Mouse (Mus musculus) macrophage (primary cell): Measurements from ENCODE around the gene 6330409D20Rik. TPM values are rescaled to one million over a fixed set of nuclear protein-coding genes. Genes with fewer than 3 reads are reported as not detected.

ENCODE experiments used
- H3K27ac ChIP-seq: fragments of 350-480 bp; formaldehyde crosslinking; 2 replicates; pipeline ENCODE4 v1.9.0; 2021
- H3K36me3 ChIP-seq: fragments of 350-480 bp; formaldehyde crosslinking; 2 replicates; pipeline ENCODE4 v1.9.0; 2021; ENCODE audit errors: inconsistent target
- H3K4me3 ChIP-seq: fragments of 350-480 bp; formaldehyde crosslinking; 2 replicates; pipeline ENCODE4 v1.9.0; 2021; ENCODE audit errors: inconsistent target
- H3K79me2 ChIP-seq: fragments of 350-480 bp; formaldehyde crosslinking; 2 replicates; pipeline ENCODE4 v1.9.0; 2021; ENCODE audit errors: inconsistent target
- WGBS: methylation state at CpG from one replicate; pipeline ENCODE4 v1.1.7; 2026; ENCODE audit warnings: inconsistent platforms; ENCODE audit not compliant: missing documents; 5-methylcytosine and 5-hydroxymethylcytosine counted together
- polyA plus RNA-seq: library from polyadenylated mRNA; stranded (reverse); fragments of 250-400 nt; gene quantifications from 3 replicates; pipeline ENCODE4 v1.2.4, GENCODE M21; 2018; ENCODE audit warnings: inconsistent platforms
- total RNA-seq, 78 experiments: library from RNA; depleted of rRNA; stranded (reverse); fragments of 250-400 nt; gene quantifications; 1 replicate in 9 of 78; 2 replicates in 24 of 78; 3 replicates in 43 of 78; 4 replicates in 2 of 78; pipeline ENCODE4 v1.2.4; 2018; ENCODE audit warnings: inconsistent platforms in 56 of 78

6330409D20Rik gene
- not detected for total RNA-seq (2018; cell fraction: chromatin; rRNA removed)
- total RNA-seq (2018; cell fraction: cytosol; rRNA removed): not detected
- not detected for total RNA-seq (2018; cell fraction: nucleus; rRNA removed)
- not detected in 3 replicates for polyA plus RNA-seq

DNA sequence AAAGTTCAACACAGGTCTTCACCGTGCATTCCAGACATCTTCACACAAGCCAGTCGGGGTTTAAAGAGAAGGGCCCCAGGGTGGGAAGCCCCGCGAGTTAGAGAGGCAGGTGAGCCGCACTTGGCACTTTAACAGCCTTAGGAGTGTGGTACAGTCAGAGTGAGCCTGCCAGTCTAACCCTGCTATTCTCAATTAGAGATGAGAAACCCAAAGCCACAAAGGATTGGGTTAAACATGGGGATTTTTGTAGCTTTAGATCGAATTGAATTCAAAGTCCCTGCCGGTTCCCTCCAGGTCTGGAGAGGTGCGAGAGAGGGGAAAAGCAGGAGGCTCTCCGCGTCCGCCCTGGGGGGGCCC, at the start of gene 6330409D20Rik:
Gene 6330409D20Rik (minus strand): TSS at position 101 of the 357 bp plus-strand sequence.
- WGBS: 91% methylated on average over 8 of the region's 11 CpGs
- no peak within 1 kb of the TSS for H3K27ac ChIP-seq
- peaks cover 21% of the 10 kb centered on the region; the same call in 1 of the 2 replicates for H3K79me2 ChIP-seq
- H3K36me3 ChIP-seq: peaks cover 8% of the 10 kb centered on the region; the same call in 1 of the 2 replicates
- no peak within 1 kb of the TSS for H3K4me3 ChIP-seq

- H3K36me3 ChIP-seq: no peaks in the 10 kb centered on the region; the same call in 1 of the 2 replicates
- H3K27ac ChIP-seq: no peak overlapping the region
- 89% methylated on average over 2 of the region's 2 CpGs for WGBS
- no peaks in the 10 kb centered on the region for H3K79me2 ChIP-seq
- no peak overlapping the region for H3K4me3 ChIP-seq
Measured at GRCm38 (mm10) chr2:32788581-32788980, 47.8 kb upstream of the 6330409D20Rik start.

- Histone ChIP-seq H3K4me3 (no peak overlapping the region), H3K27ac (no peak overlapping the region), H3K36me3 (no peaks in the 10 kb centered on the region), H3K79me2 (no peaks in the 10 kb centered on the region)
- 50% methylated on average over 4 of the region's 6 CpGs for WGBS
Measured at GRCm38 (mm10) chr2:32787176-32787575, 46.4 kb upstream of the 6330409D20Rik start.

- Histone ChIP-seq H3K4me3 (no peak within 1 kb of the TSS), H3K36me3 (no peaks in the 10 kb centered on the region), H3K79me2 (no peaks in the 10 kb centered on the region), H3K27ac (no peak within 1 kb of the TSS)
- WGBS: 86% methylated on average over 4 of the region's 4 CpGs
Measured at GRCm38 (mm10) chr2:32784048-32784681, 43.3 kb upstream of the 6330409D20Rik start, which contains the start of gene Cfap157. Gene Cfap157, minus strand, starts transcription at chr2:32784428.

DNA sequence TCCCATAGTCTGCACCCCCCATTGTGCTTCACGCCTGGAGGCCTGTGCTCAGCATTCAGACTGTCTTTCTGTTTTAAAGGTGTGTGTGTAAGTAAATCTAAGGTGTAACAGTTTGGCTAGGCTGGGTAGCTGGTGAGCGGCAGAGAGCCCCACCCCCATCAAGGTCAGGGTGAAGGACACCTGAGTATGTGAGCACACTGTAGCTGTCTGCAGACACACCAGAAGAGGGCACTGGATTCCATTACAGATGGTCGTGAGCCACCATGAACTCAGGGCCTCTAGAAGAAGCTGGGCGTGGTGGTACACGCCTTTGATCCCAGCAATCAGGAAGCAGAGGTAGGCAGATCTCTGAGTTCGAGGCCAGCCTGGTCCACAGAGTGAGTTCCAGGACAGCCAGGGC, 40.9 kb upstream of the 6330409D20Rik start:
- H3K36me3 ChIP-seq: no peaks in the 10 kb centered on the region
- 87% methylated on average over 4 of the region's 6 CpGs for WGBS
- H3K79me2 ChIP-seq: no peaks in the 10 kb centered on the region
- H3K27ac ChIP-seq: no peak overlapping the region
- no peak overlapping the region for H3K4me3 ChIP-seq

GRCm38 (mm10) chr2:32779714-32780113, 38.9 kb upstream of the 6330409D20Rik start:
- no peak overlapping the region for H3K27ac ChIP-seq
- no peaks in the 10 kb centered on the region for H3K79me2 ChIP-seq
- H3K36me3 ChIP-seq: no peaks in the 10 kb centered on the region
- no peak overlapping the region for H3K4me3 ChIP-seq
- WGBS: 95% methylated on average over 6 of the region's 6 CpGs

DNA sequence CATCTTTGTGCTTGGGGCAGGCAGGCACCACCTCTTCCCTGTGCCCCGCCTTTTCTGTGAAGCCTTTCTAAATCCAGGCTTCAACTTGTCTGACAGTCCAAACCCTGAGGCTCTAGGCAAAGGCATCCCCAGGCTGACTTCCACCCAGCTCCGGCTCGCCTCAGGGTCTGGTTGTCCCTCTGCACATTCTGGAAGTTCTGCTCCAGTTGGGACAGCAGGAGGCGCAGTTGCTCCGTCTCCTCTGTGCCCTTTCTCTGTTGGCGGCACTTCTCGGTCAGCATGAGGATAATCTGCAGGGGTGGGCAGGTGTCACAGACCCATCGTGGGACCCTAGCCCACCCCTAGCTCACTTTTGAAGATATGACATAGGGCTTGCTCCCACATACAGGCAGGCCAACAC, 38.3 kb upstream of the 6330409D20Rik start:
- no peak overlapping the region for H3K27ac ChIP-seq
- 37% methylated on average over 8 of the region's 8 CpGs for WGBS
- H3K36me3 ChIP-seq: no peaks in the 10 kb centered on the region
- H3K4me3 ChIP-seq: no peak overlapping the region
- no peaks in the 10 kb centered on the region for H3K79me2 ChIP-seq

GRCm38 (mm10) chr2:32778081-32778480, 37.3 kb upstream of the 6330409D20Rik start:
- Histone ChIP-seq H3K27ac (no peak overlapping the region), H3K4me3 (no peak overlapping the region), H3K79me2 (no peaks in the 10 kb centered on the region), H3K36me3 (no peaks in the 10 kb centered on the region)
- WGBS: 97% methylated on average over 5 of the region's 6 CpGs

DNA sequence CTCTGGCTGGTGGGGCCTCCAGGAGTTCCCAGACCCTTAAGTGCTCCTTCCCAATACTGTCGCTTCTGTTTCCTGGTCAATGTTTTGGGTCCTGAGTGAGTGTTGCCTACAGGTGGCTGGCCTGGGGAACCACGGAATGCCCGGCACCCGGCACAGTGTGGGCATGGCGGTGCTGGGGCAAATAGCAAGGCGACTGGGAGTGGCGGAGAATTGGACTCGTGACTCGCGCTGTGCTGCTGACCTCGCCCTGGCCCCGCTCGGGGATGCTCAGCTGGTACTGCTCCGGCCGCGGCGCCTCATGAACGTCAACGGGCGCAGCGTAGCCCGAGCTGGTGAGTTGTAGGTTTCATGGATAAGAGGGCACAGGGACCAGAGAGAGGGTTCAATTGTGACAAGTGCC, 35.4 kb upstream of the 6330409D20Rik start:
- peak overlapping the region; percentile 45 for H3K4me3 ChIP-seq
- 41% methylated on average over 22 of the region's 22 CpGs for WGBS
- H3K79me2 ChIP-seq: no peaks in the 10 kb centered on the region
- H3K27ac ChIP-seq: no peak overlapping the region
- no peaks in the 10 kb centered on the region for H3K36me3 ChIP-seq

DNA sequence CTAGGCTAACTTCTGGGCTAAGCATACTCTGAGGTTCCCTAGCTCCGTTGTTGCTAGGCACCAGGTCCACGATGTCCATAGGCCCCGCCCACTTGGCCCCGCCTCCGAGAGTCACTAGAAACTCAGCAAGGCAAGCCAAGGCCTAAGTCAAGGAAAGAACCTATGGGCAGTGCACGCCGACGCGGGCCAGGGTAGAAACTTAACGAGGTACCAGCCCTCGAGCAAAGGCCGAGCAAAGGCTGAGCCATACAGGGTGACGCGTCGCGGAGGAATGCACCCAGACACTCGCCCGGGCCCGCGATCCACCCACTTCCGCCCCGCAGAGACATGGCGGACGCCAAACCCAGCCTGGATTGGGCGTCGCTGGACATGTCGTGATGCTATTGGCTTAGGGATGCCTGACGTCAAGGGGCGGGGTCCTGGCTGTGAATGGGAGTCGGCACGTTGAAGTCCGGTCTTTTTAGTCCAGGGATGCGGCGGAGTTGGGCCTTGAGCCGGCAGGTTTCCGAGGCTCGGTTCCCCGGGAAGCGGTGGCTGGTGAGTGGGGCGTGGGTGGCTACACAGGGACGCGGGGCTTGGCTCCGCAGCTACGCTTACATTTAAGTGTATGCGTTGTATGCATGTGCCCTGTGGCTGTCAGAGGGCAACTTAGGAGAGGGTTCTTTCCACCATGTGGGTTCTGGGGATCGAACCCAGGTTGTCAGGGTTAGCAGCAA, 34.7 kb upstream of the 6330409D20Rik start, which contains the start of the genes Ttc16 and Ptrh1:
Gene Ttc16 (minus strand): TSS at position 275 of the 716 bp plus-strand sequence.
Gene Ptrh1 (plus strand): TSS at position 428 of the 716 bp plus-strand sequence.
- under 1% methylated on average over 46 of the region's 46 CpGs for WGBS
- peak within 1 kb of the TSS; percentile 45 for H3K4me3 ChIP-seq
- H3K79me2 ChIP-seq: no peaks in the 10 kb centered on the region
- H3K27ac ChIP-seq: peak within 1 kb of the TSS; percentile 28; the same call in 1 of the 2 replicates
- H3K36me3 ChIP-seq: no peaks in the 10 kb centered on the region

DNA sequence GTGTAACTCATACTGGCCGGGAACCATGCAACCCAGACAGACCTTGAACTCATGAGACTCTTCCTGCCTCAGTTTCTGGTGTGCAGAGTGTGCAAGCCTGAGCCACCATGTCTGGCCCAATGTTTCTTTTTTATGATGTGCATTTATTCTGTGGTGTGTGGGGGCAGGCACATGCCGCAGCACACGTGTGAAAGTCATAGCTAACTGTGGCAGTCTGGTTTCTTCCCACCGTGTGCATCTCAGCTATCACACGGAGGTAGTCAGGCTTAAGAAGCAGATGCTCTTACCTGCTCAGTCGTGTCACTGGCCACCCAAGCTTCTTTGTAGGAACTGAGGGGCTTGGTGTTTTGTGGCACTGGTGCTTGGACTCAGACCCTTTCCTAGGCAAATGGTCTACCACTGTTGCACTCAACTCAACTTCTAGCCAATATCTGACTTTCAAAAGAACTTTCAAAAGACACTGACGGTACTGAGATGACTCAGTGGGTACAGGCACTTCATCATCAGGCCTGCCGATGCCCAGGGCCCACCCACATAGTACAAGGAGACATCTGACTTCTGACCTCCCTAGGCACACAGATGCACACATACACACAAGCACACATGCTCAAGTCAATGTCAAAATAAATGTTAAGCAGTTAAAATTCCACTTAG, 31.9 kb upstream of the 6330409D20Rik start:
- Histone ChIP-seq H3K27ac (no peak overlapping the region), H3K4me3 (no peak overlapping the region), H3K36me3 (no peaks in the 10 kb centered on the region), H3K79me2 (no peaks in the 10 kb centered on the region)
- 84% methylated on average over 8 of the region's 8 CpGs for WGBS

DNA sequence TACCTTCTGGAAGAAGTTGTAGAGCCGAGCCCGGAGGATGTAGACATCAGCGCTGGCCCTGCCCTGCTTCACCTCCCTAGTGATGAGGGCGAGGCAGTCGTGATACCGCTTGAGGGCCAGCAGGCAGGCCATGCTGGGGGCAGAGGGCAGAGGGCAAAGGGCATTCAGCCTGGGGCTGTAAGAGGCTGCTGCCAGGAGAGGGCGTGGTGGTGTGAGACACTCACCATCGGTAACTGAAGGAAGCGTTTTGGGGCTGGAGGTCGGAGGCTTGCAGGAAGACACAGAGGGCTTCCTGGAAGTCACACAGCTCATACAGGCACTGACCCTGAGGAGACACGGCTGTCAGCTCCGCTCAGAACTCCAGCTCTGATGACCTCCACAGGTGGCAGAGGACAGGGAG, 31.1 kb upstream of the 6330409D20Rik start:
- Histone ChIP-seq H3K27ac (no peak overlapping the region), H3K79me2 (no peaks in the 10 kb centered on the region), H3K36me3 (no peaks in the 10 kb centered on the region), H3K4me3 (no peak overlapping the region)
- 72% methylated on average over 12 of the region's 12 CpGs for WGBS

GRCm38 (mm10) chr2:32769327-32770085, 28.7 kb upstream of the 6330409D20Rik start:
- Histone ChIP-seq H3K79me2 (no peaks in the 10 kb centered on the region), H3K4me3 (no peak overlapping the region), H3K36me3 (no peaks in the 10 kb centered on the region), H3K27ac (no peak overlapping the region)
- WGBS: 88% methylated on average over 5 of the region's 5 CpGs

DNA sequence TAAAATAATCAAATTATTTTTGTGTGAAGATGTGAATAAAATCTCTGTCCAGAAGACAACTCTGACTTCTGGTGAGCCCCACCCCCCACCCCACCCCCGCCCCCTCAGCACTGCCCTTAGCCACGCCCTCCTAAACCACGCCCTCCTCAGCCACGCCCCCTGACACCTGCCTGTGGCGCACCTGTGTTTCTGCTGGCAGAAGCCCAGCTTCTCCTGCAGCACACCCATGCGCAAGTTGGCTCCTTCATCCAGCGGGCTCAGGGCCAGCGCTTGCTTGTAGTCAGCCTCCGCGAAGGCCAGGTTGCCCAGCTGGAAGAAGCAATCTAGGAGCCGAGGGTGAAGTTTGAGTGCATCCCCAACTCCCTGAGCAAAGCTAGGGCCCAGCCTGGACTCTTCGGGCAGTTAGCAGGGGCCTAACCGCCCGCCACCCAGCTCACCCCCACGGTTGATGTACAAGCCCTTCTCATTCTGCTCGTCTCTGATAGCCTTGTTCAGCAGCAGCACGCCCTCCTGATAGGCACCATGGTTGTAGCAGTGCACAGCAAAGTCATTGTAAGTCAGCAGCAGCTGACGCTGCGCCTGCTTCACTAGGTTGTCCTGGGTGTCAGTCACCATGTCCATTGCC, 28.0 kb upstream of the 6330409D20Rik start:
- Histone ChIP-seq H3K79me2 (no peaks in the 10 kb centered on the region), H3K27ac (no peak overlapping the region), H3K4me3 (no peak overlapping the region), H3K36me3 (no peaks in the 10 kb centered on the region)
- WGBS: 88% methylated on average over 16 of the region's 19 CpGs
